Mouse (Mus musculus) forebrain, postnatal 0 days (tissue): ENCODE results near the gene Lrguk. TPM values are rescaled to one million over a fixed set of nuclear protein-coding genes. Genes with fewer than 3 reads are reported as not detected.

Source experiments
- ATAC-seq: fragments of 200-750 bp; cut with Nextera tagmentation; 2 replicates; pipeline ENCODE4 v1.8.0; 2017; ENCODE audit warnings: mild to moderate bottlenecking, moderate library complexity
- DNase-seq: peaks from one replicate; pipeline ENCODE4 v3.0.0-alpha.2; 2015
- H3K27ac ChIP-seq: fragments of 300-500 bp; sonication (generic); 2 replicates; pipeline ENCODE4 v1.5.1; 2014; ENCODE audit warnings: low read depth, mild to moderate bottlenecking, antibody characterized with exemption, low read length, moderate library complexity, mixed read lengths
- H3K27me3 ChIP-seq: fragments of 300-500 bp; sonication (generic); 2 replicates; pipeline ENCODE4 v1.6.1; 2014; ENCODE audit warnings: mild to moderate bottlenecking, low read length, mixed read lengths; ENCODE audit not compliant: insufficient read depth
- H3K36me3 ChIP-seq: fragments of 300-500 bp; sonication (generic); 2 replicates; pipeline ENCODE4 v1.6.1; 2014; ENCODE audit warnings: mild to moderate bottlenecking, moderate library complexity; ENCODE audit not compliant: insufficient read depth
- H3K4me1 ChIP-seq: fragments of 300-500 bp; sonication (generic); 2 replicates; pipeline ENCODE4 v1.6.1; 2014; ENCODE audit warnings: antibody characterized with exemption; ENCODE audit not compliant: insufficient read depth
- H3K4me2 ChIP-seq: fragments of 300-500 bp; sonication (generic); 2 replicates; pipeline ENCODE4 v1.6.1; 2014; ENCODE audit warnings: low read depth, mild to moderate bottlenecking, moderate library complexity
- H3K4me3 ChIP-seq: fragments of 300-500 bp; sonication (generic); 2 replicates; pipeline ENCODE4 v1.5.1; 2014; ENCODE audit warnings: low read depth, low read length, mixed read lengths
- H3K9ac ChIP-seq: fragments of 300-500 bp; sonication (generic); 2 replicates; pipeline ENCODE4 v1.6.1; 2014; ENCODE audit warnings: mild to moderate bottlenecking
- H3K9me3 ChIP-seq: fragments of 300-500 bp; sonication (generic); 2 replicates; pipeline ENCODE4 v1.6.1; 2016; ENCODE audit warnings: low read length
- CTCF ChIP-seq: sonication (generic); IDR thresholded peaks from 2 replicates; pipeline ENCODE4 v1.5.1; 2016; ENCODE audit warnings: antibody characterized with exemption, control low read depth, low read depth
- WGBS: fragments of 180-500 bp; shearing (Covaris S2); extraction: QIAGEN DNeasy Blood & Tissue Kit; methylation state at CpG from one replicate; pipeline ENCODE4 v1.1.7; 2014; 5-methylcytosine and 5-hydroxymethylcytosine counted together
- polyA plus RNA-seq: library from polyadenylated mRNA; unstranded; fragments of >200 nt; fragmentation: Nextera tagmentation; extraction: Ambion mirVana; gene quantifications from 2 replicates; pipeline ENCODE4 v1.2.1, GENCODE M21; 2015
- total RNA-seq: library from RNA; depleted of rRNA; stranded (reverse); fragments of >200 nt; gene quantifications from 2 replicates; pipeline ENCODE4 v1.2.3, GENCODE M21; 2014

The Lrguk gene
- total and polyA plus RNA-seq, 2 experiments from 2014 or later, result 1.7 to 2.8 TPM

GRCm38 (mm10) chr6:34066790-34067189, 37.5 kb downstream of the Lrguk start:
- Histone ChIP-seq H3K27me3 (no peaks in the 10 kb centered on the region), H3K9me3 (no peaks in the 10 kb centered on the region), H3K27ac (no peak overlapping the region), H3K4me1 (no peaks in the 10 kb centered on the region), H3K36me3 (no peaks in the 10 kb centered on the region), H3K9ac (no peak overlapping the region), H3K4me2 (no peak overlapping the region), H3K4me3 (no peak overlapping the region)
- WGBS, result 90% methylated on average over 7 of the region's 7 CpGs
- no peak for TF ChIP-seq CTCF
- ATAC-seq, result no peak
- DNase-seq, result no peak

DNA sequence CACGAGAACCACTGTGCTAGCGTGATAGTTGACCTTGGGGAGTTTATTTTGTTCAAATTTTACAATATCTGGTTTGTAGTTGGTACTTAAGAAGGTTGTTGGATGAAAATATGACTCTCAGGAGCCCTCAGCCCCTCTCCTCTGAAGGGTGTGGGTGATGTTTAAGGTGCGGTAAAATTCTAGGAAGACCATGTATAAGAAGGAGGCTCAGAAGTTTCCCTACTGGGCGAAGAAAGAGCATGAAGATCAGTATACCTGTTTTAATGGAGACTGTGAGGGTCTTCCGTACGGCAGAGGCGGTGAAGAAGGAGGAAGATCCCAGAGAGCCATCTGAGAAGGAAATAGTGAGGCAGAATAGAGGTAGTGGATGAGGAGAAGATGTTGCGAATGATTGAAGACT, 38.0 kb downstream of the Lrguk start:
- Histone ChIP-seq H3K4me3 (no peak overlapping the region), H3K36me3 (no peaks in the 10 kb centered on the region), H3K4me1 (no peaks in the 10 kb centered on the region), H3K4me2 (no peak overlapping the region), H3K9ac (no peak overlapping the region), H3K27me3 (no peaks in the 10 kb centered on the region), H3K27ac (no peak overlapping the region), H3K9me3 (no peaks in the 10 kb centered on the region)
- ATAC-seq (no peak), DNase-seq (no peak)
- 98% methylated on average over 8 of the region's 8 CpGs for WGBS
- no peak for TF ChIP-seq CTCF

DNA sequence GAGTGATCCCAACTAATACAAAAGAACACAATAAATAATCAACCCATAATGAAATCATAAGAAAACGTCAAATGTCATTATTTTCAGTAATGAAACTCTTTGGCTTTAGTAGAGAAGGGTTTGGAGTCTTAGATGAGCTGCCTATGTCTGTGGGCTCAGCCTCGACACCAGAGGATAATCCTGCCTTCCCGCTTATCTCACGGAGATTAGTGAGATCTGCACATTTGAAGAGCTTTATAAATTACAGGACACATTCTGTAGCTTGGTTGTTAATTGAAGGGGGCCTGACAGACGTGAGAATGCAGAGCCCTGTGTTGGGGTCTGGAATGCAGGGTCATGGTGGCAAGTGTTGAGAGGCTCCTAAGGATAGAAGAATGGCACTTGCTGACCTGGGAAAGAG, 42.7 kb downstream of the Lrguk start:
- no peaks in the 10 kb centered on the region for H3K36me3 ChIP-seq
- no peak overlapping the region for H3K27ac ChIP-seq
- DNase-seq (no peak), ATAC-seq (no peak)
- 0 out of 2 replicates have a peak, but pooled peaks cover 5% of the 10 kb centered on the region for H3K4me1 ChIP-seq
- H3K27me3 ChIP-seq, result no peaks in the 10 kb centered on the region
- 46% methylated on average over 5 of the region's 5 CpGs for WGBS
- no peaks in the 10 kb centered on the region for H3K9me3 ChIP-seq
- H3K9ac ChIP-seq, result no peak overlapping the region
- H3K4me2 ChIP-seq, result no peak overlapping the region
- TF ChIP-seq CTCF, result no peak
- no peak overlapping the region for H3K4me3 ChIP-seq

DNA sequence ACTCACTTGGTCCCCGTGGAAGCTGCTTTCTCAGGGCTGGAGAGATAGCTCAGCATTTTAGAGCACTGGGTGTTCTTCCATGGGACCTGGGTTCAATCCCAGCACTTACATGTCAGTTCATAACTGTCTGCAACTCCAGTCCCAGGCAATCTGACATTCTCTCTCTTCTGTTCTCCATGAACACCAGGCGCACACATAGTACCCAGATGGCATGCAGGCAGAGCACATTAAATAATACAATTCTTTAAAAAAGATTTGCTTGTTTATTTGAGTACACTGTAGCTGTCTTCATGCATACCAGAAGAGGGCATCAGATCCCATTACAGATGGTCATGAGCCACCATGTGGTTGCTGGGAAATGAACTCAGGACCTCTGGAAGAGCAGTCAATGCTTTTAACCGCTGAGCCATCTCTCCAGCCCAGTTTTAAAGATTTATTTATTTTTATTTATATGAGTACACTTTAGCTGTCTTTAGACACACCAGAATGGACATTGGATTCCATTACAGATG, 44.7 kb downstream of the Lrguk start:
- WGBS, result 73% methylated on average over 3 of the region's 3 CpGs
- H3K4me1 ChIP-seq, result 0 out of 2 replicates have a peak, but pooled peaks cover 5% of the 10 kb centered on the region
- no peak overlapping the region for H3K9ac ChIP-seq
- H3K4me2 ChIP-seq, result no peak overlapping the region
- no peaks in the 10 kb centered on the region for H3K9me3 ChIP-seq
- no peak overlapping the region for H3K4me3 ChIP-seq
- no peaks in the 10 kb centered on the region for H3K27me3 ChIP-seq
- no peak overlapping the region for H3K27ac ChIP-seq
- no peaks in the 10 kb centered on the region for H3K36me3 ChIP-seq
- ATAC-seq, result no peak
- no peak for TF ChIP-seq CTCF
- no peak for DNase-seq

DNA sequence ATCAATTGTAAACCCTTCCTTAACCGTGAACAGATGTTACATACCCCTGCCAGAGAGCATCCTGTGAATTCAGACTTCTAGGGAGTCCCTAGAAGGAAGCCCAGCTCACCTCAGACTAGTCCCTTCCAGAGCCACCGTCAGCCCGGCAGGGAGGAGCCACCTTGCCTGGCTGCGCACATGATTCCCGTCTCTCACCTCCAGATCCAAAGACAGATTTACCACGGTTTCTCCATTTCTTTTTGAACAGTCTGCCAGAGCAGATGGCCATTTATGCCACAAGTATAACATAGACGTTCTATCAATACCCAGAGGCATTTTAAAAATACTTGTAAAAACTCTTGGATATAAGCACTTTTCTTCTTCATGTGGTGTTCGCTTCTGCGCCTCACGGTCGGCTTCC, 46.3 kb downstream of the Lrguk start:
- Histone ChIP-seq H3K4me1 (0 out of 2 replicates have a peak, but pooled peaks cover 5% of the 10 kb centered on the region), H3K4me2 (no peak overlapping the region), H3K36me3 (no peaks in the 10 kb centered on the region), H3K9me3 (no peaks in the 10 kb centered on the region), H3K27ac (no peak overlapping the region), H3K4me3 (no peak overlapping the region), H3K9ac (no peak overlapping the region), H3K27me3 (no peaks in the 10 kb centered on the region)
- ATAC-seq (peak; percentile 53), DNase-seq (peak; percentile 71)
- 59% methylated on average over 11 of the region's 11 CpGs for WGBS
- no peak for TF ChIP-seq CTCF

- Histone ChIP-seq H3K36me3 (no peaks in the 10 kb centered on the region), H3K9ac (no peak overlapping the region), H3K27ac (no peak overlapping the region), H3K4me1 (no peaks in the 10 kb centered on the region), H3K4me3 (no peak overlapping the region), H3K9me3 (no peaks in the 10 kb centered on the region), H3K4me2 (no peak overlapping the region), H3K27me3 (no peaks in the 10 kb centered on the region)
- no peak for ATAC-seq
- TF ChIP-seq CTCF, result no peak
- WGBS, result 75% methylated on average over 5 of the region's 5 CpGs
- no peak for DNase-seq
Observed at GRCm38 (mm10) chr6:34083471-34083870, 54.2 kb downstream of the Lrguk start.

DNA sequence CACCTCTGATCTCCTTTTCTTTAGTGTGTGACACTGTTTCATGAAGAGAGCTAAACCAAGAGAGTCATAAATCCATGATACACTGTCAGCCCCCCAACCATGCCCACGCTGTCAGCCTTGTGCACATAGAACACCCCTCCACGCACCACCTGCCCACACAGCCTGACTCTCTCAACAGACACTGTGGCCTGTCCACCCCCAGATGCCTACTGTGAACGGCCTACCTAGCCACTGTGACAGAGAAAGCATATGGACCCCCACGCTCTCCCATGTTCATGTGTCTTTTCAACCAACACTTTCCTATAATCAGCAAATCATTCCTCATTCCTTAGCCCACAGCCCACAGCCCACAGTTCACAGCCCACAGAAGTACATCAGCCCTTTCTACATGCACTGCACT, 58.5 kb downstream of the Lrguk start:
- Histone ChIP-seq H3K4me1 (no peaks in the 10 kb centered on the region), H3K36me3 (no peaks in the 10 kb centered on the region), H3K27ac (no peak overlapping the region), H3K27me3 (no peaks in the 10 kb centered on the region), H3K4me2 (no peak overlapping the region), H3K9ac (no peak overlapping the region), H3K9me3 (no peaks in the 10 kb centered on the region), H3K4me3 (no peak overlapping the region)
- TF ChIP-seq CTCF, result no peak
- DNase-seq, result no peak
- no peak for ATAC-seq
- 94% methylated on average over 4 of the region's 4 CpGs for WGBS
